Mouse (Mus musculus) heart, postnatal 0 days (tissue): Measurements from ENCODE around the gene Ccl9.
"Not testable (repeated sequence)": the region's sequence is repeated elsewhere in the genome, so short reads cannot be mapped to it uniquely, and the experiment has no call there.

Experiments used
- CTCF ChIP-seq: IDR thresholded peaks from 2 replicates; pipeline ENCODE4 v1.5.1; 2016; ENCODE audit warnings: antibody characterized with exemption, control low read depth, low read depth
- EP300 ChIP-seq: IDR thresholded peaks from 2 replicates; pipeline ENCODE4 v1.6.1; 2016; ENCODE audit warnings: antibody characterized with exemption, low read depth

DNA sequence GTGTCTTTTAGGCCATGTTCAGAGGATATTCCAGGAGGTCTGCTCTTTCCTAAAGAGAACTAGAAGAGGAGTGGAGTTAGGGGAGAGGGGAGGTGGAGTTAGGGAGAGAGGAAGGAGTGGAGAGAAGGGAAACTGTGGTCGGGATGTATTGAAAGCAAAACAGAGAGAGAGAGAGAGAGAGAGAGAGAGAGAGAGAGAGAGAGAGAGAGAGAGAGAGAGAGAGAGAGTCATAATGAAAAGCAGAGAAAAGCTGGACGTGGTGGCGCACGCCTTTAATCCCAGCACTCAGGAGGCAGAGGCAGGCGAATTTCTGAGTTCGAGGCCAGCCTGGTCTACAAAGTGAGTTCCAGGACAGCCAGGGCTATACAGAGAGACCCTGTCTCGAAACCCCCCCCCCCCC lies 27.4 kb downstream of the Ccl9 start:
- TF ChIP-seq EP300, CTCF: not testable (repeated sequence)
